1 mouse cellular context compared by ENCODE assay signal in the genomic region with DNA sequence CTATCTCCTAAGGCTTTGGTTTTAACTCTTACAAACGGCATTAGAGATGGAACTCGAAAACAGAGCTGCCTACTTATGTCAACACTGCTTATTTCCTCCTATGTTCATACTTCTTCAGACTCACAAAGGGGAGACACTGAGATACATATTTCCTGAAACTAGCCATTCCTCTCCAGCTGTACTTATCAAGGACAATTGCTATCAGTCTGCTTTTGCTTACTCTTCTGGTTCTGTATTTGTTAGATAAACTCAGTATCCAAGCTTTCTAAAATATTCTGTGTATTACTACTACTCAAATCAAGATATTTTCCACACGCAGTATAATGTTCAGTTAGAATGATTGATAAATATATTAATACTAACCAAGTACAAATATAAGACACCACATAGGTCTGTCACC.
TF ChIP-seq lines count a peak whose summit lies in the region.

No protein-coding gene starts in this region.

TF ChIP-seq in MEL, 35 proteins besides CTCF, POLR2A, EP300 and RAD21 (continued from another document):
- TF ChIP-seq KAT2A (conservative IDR thresholded peaks at IDR 0.05; ENCODE audit: low read depth, low read length) (no peak), POLR2AphosphoS5 (IDR thresholded peaks at IDR 0.05; ENCODE audit: borderline replicate concordance, low read depth, low read length) (no peak), E2F4 (IDR thresholded peaks at IDR 0.05; ENCODE audit: borderline replicate concordance, low read depth, low read length) (no peak), MYC (IDR thresholded peaks at IDR 0.05; ENCODE audit: low read depth, low read length) (no peak), ZMIZ1 (IDR thresholded peaks at IDR 0.05; ENCODE audit: low read depth, low read length) (no peak), GABPA (IDR thresholded peaks at IDR 0.05; ENCODE audit: low read depth, low read length) (no peak), ZKSCAN1 (IDR thresholded peaks at IDR 0.05; ENCODE audit: low read depth, low read length) (no peak), USF2 (IDR thresholded peaks at IDR 0.05; ENCODE audit: borderline replicate concordance in 1 of 2, insufficient read depth in 1 of 2, low read depth in 1 of 2, low read length in 2 of 2) (no peak), MAZ (IDR thresholded peaks at IDR 0.05; ENCODE audit: low read depth, low read length) (no peak), GATA1 (IDR thresholded peaks at IDR 0.05; ENCODE audit: low read depth, low read length) (0 out of 2 replicates have a peak, but pooled peaks have one; percentile 32), HCFC1 (IDR thresholded peaks at IDR 0.05; ENCODE audit: low read depth, low read length) (no peak), JUND (IDR thresholded peaks at IDR 0.05; ENCODE audit: low read depth, low read length) (no peak), ETS1 (IDR thresholded peaks at IDR 0.05; ENCODE audit: low read depth, low read length) (0 out of 2 replicates have a peak, but pooled peaks have one; percentile 21), MYB (IDR thresholded peaks at IDR 0.05; ENCODE audit: low read depth, low read length) (no peak), TCF12 (IDR thresholded peaks at IDR 0.05; ENCODE audit: low read depth, low read length) (peak; percentile 61; the same call in 1 of the 2 replicates), BHLHE40 (IDR thresholded peaks at IDR 0.05; ENCODE audit: borderline replicate concordance, low read depth, low read length) (no peak), RCOR1 (IDR thresholded peaks at IDR 0.05; ENCODE audit: low read depth, low read length) (no peak), ZC3H11A (IDR thresholded peaks at IDR 0.05; ENCODE audit: low read depth, low read length) (no peak), POLR2AphosphoS2 (IDR thresholded peaks at IDR 0.05; ENCODE audit: low read length) (no peak), NRF1 (IDR thresholded peaks at IDR 0.05; ENCODE audit: insufficient read depth, low read depth, low read length, poor library complexity, severe bottlenecking) (no peak)
TF ChIP-seq in MEL: peak in this region for 3.
